Mouse (Mus musculus) embryo, embryonic 10.5 days (tissue): ENCODE data around the gene Gm3012.
"Not testable (repeated sequence)": the region's sequence is repeated elsewhere in the genome, so short reads cannot be mapped to it uniquely, and the experiment has no call there.

ENCODE experiments used
- DNase-seq: peaks from one replicate; pipeline ENCODE4 v3.0.0-alpha.2; 2015; ENCODE audit warnings: low spot score

Gm3012 gene

DNA sequence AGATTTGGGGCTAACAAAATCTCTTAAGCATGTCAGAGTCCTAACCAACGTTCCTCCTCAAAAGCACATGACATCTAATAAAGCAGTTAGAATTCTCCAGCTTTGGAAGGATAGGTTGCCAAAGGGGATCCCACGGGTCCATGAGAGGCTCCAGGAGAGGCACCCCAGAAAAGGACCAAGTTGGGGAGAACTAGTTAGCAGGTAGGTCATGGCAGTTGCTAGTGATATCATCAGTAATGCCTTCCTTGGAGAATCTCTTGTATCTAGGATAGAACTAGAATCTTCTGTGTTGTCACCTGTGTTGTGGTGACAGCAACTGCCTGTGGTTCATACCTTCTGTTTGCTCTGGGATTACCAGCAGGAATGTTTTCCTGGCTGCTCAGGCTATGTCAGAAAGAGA lies at the start of gene Gm3012:
Gene Gm3012 (plus strand): TSS at position 301 of the 400 bp plus-strand sequence.
- DNase-seq: not testable (repeated sequence)

GRCm38 (mm10) chr14:3651730-3652129 lies 17.4 kb downstream of the Gm3012 start, which contains the start of gene Gm3020:
TSS of gene Gm3020 (plus strand) at chr14:3652030.
- DNase-seq: not testable (repeated sequence)

GRCm38 (mm10) chr14:3688483-3688882 lies 54.2 kb downstream of the Gm3012 start, which contains the start of gene Gm3043:
TSS of gene Gm3043 (plus strand) at chr14:3688783.
- not testable (repeated sequence) for DNase-seq
